Mouse (Mus musculus) hindlimb bud, embryonic 11.5 days (tissue): ENCODE measurements around the gene Bace1.
A peak's percentile ranks its signal among the peaks of the same experiment; 100 is the strongest.

ENCODE experiments used
- DNase-seq: peaks from one replicate; pipeline ENCODE4 v3.0.0-alpha.2; 2012; ENCODE audit warnings: low read depth, low spot score; ENCODE audit errors: extremely low spot score

The Bace1 gene

DNA sequence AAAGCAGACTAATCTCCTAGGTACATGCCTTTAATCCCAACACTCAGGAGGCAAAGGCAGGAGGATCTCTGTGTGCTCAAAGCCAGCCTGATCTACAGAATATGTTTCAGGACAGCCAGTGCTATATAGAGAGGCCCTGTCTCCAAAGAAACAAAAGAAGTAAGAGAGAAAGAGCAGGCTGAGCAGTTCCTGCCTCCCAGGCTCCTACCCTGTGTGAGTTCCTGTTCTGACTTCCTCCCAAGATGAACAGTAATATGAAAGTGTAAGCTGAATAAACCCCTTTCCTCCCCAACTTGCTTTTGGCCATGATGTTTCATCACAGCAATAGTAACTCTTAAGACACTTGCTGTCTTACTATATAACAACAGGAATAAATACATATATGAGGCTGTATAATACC, 55.3 kb downstream of the Bace1 start:
- DNase-seq, result no peak

DNA sequence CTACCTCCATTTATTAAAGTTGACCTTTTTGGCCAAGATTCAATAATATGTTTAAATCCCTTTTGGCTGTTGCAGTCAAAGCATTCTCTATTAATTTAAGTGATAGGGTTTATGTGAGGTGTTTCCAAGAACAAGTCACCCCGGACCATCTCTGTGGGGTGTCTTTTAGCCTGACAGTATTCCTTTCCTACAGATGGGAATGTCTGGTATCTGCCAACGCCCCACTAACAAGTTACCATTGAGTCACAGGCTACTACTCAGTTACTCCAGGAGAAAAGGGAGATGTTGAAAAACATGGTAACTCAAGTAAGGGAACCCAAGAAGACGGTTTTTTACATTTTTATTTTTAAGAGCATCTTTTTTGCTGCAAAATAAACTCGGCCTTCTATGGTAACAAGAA, 66.8 kb downstream of the Bace1 start:
- DNase-seq, result no peak

DNA sequence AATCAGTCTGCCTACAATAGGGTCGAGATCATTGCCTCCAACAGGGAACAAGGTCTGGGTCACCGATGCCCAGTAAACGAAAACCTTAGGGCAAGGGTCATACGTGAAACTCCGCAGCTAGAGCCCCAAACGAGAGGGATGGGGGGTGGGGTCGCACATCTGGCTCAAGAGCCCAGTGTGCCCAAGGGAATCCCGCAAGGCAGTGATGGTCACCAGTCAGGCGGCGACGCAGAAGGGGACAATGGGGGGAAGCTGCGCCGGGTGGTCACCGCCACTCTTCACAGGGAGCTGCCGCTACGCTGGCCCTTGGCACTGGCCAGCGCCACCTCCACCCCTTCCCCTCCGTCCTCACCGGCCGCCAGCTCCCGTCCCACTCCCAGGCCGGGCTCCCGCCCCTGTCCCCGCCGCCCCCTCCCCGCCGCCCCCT, 67.4 kb downstream of the Bace1 start:
- DNase-seq, result no peak

DNA sequence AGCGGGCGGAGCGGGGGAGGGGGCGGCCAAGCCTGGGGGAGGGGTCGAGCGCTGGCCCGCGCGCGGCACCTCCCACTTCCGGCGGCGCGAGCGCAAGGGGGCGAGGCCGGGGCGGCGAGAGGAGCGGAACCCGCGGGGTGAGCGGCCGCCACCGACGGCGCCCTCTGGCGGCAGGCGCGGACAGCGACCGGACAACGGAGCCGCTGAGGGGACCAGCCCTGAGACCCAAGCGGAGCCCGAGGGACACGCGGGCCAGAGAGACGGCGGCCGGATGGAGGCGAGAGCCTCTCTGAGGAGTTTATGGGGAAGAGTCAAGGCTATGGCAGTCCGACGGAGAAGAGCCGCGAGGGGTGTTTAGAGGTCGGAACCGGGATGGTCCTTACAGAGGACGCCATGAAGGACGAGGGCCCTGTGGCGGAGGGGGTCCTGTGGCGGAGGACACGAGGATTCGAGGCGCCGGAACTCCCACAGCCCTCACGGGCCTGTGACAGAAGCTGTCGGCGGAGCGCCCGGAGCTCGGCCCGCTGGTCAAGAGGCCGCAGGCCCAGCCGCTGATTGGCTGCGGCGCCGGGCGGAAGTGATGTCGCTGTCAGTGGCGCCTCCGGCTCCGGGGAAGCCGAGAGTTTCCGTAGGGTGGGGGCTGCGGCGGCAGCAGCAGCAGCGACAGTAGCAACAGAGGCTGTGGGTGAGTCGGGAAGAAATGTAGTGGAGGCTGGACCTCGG, 68.1 kb downstream of the Bace1 start, which contains the start of the genes Pcsk7 and Rnf214:
Pcsk7 (plus strand) TSS at position 143 of the 723 bp plus-strand sequence.
Rnf214 (minus strand) TSS at position 557 of the 723 bp plus-strand sequence.
- peak; percentile 22 for DNase-seq

DNA sequence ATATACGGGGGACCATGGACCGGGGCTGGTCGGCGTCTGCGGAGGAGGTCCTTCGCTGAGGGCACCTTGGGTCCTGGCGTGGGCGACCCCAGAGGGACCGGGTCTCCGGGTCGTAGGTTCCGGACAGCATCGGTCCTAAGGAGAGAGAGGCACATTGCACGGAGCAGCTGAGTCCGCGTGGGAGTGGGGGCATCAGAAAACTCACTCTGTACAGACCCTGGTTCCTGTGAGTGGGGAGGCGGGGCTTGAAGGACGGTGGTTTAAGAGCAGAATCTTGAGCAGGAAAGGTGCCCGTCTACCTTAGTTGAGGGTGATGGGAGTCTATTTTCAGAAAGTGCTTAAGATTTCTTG, 68.7 kb downstream of the Bace1 start:
- no peak for DNase-seq

DNA sequence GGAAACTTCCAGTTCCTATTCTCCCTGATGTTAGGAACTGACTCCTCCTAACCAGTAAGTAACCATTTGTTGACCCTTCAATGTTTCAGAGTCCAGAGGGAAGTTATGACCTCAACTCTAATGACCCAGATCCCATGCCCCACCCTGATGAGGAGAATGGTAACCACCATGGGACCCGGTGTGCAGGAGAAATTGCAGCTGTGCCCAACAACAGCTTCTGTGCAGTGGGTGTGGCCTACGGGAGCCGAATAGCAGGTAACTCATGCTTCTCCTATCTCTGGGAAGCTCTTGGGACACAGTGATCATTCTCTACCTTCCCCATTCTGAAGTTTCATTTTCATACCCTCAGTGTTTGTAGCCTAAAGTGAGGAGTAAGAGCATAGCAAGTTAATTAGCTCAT, 72.6 kb downstream of the Bace1 start:
- DNase-seq, result no peak

DNA sequence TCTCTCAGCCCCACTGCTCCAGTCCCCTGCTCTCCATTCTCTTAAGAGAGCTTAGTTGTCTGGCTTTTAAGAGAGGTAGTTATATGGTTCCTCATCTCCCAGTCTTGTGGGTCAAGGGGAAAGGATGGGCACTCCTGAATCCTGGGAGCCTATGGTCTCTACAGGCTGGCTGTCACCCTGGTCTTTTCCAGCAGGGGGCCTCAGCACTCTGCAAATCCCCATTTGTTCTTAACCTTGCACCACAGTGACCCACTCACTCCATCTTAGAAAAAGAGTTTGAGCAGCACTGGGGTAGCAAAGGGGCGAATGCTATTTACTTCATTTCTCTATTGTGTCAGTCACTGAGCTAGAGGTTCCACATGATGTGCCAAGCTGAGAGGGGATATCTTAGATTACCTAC, 73.3 kb downstream of the Bace1 start:
- DNase-seq, result no peak
